Mouse (Mus musculus) monocyte, adult 5-6 weeks (primary cell): ENCODE results near the gene Tldc2. TPM values are rescaled to one million over a fixed set of nuclear protein-coding genes. Genes with fewer than 3 reads are reported as not detected.

Experiments used
- ATAC-seq: fragments of 153-309, 156-312 bp; replicated peaks from 2 replicates; pipeline ENCODE4 v1.8.0; 2017; ENCODE audit warnings: mild to moderate bottlenecking; ENCODE audit not compliant: low TSS enrichment, insufficient number of reproducible peaks, severe bottlenecking, poor library complexity, low FRiP score
- total RNA-seq: library from RNA; stranded (forward); fragments of 200-1000, 200-491, 200-594 nt; gene quantifications from 3 replicates; pipeline ENCODE4 v1.2.3, GENCODE M21; 2017

The Tldc2 gene
- total RNA-seq, 1 experiment from 2014 or later, result not detected

GRCm38 (mm10) chr2:157059166-157059565 lies 27.7 kb upstream of the Tldc2 start:
- ATAC-seq, result no peak

- no peak for ATAC-seq
Observed at GRCm38 (mm10) chr2:157060037-157060436, 26.8 kb upstream of the Tldc2 start.

- ATAC-seq, result no peak
Observed at GRCm38 (mm10) chr2:157060557-157061305, 26.1 kb upstream of the Tldc2 start.

GRCm38 (mm10) chr2:157063241-157063700 lies 23.6 kb upstream of the Tldc2 start:
- ATAC-seq, result peak; percentile 96

GRCm38 (mm10) chr2:157064136-157064535 lies 22.7 kb upstream of the Tldc2 start:
- ATAC-seq, result no peak

- no peak for ATAC-seq
Observed at GRCm38 (mm10) chr2:157064978-157065878, 21.6 kb upstream of the Tldc2 start.

- no peak for ATAC-seq
Observed at GRCm38 (mm10) chr2:157065879-157066226, 21.0 kb upstream of the Tldc2 start.

GRCm38 (mm10) chr2:157066731-157067430 lies 20.0 kb upstream of the Tldc2 start:
- no peak for ATAC-seq

GRCm38 (mm10) chr2:157068701-157069354 lies 18.0 kb upstream of the Tldc2 start:
- ATAC-seq, result no peak

- no peak for ATAC-seq
Observed at GRCm38 (mm10) chr2:157069355-157069735, 17.5 kb upstream of the Tldc2 start.

GRCm38 (mm10) chr2:157069755-157070315 lies 17.0 kb upstream of the Tldc2 start:
- ATAC-seq, result 0 out of 2 replicates have a peak, but pooled peaks have one; percentile 14

- ATAC-seq, result no peak; the same call in 1 of the 2 replicates
Observed at GRCm38 (mm10) chr2:157070365-157070764, 16.5 kb upstream of the Tldc2 start.

GRCm38 (mm10) chr2:157071556-157071955 lies 15.3 kb upstream of the Tldc2 start:
- peak; percentile 74 for ATAC-seq

- ATAC-seq, result no peak
Observed at GRCm38 (mm10) chr2:157072316-157072990, 14.4 kb upstream of the Tldc2 start.

GRCm38 (mm10) chr2:157073378-157074052 lies 13.3 kb upstream of the Tldc2 start:
- ATAC-seq, result no peak

- ATAC-seq, result no peak
Observed at GRCm38 (mm10) chr2:157074186-157074724, 12.6 kb upstream of the Tldc2 start.

GRCm38 (mm10) chr2:157074772-157075171 lies 12.1 kb upstream of the Tldc2 start:
- ATAC-seq, result no peak
